Mouse (Mus musculus) liver, embryonic 12.5 days (tissue): ENCODE measurements at regions not wholly inside any gene's neighbourhood (a gene's known extent, or its start where the extent isn't known, plus 50 kb on each side); places are given as distances from the start of the nearest gene placed in this dataset.

Experiments used
- ATAC-seq: fragments of 200-750 bp; cut with Nextera tagmentation; 2 replicates; pipeline ENCODE4 v1.8.0; 2017; ENCODE audit warnings: moderate number of reproducible peaks, mild to moderate bottlenecking, moderate library complexity
- H3K27ac ChIP-seq: fragments of 300-500 bp; sonication (generic); 2 replicates; pipeline ENCODE4 v1.5.1; 2016; ENCODE audit warnings: mild to moderate bottlenecking
- H3K27me3 ChIP-seq: fragments of 300-500 bp; sonication (generic); replicated peaks from 2 replicates; pipeline ENCODE4 v1.6.1; 2016; ENCODE audit warnings: mild to moderate bottlenecking, moderate library complexity
- H3K36me3 ChIP-seq: fragments of 300-500 bp; sonication (generic); 2 replicates; pipeline ENCODE4 v1.6.1; 2016; ENCODE audit warnings: mild to moderate bottlenecking, moderate library complexity
- H3K4me1 ChIP-seq: fragments of 300-500 bp; sonication (generic); 2 replicates; pipeline ENCODE4 v1.6.1; 2016
- H3K4me2 ChIP-seq: fragments of 300-500 bp; sonication (generic); 2 replicates; pipeline ENCODE4 v1.6.1; 2016; ENCODE audit warnings: mild to moderate bottlenecking, moderate library complexity
- H3K4me3 ChIP-seq: fragments of 300-500 bp; sonication (generic); 2 replicates; pipeline ENCODE4 v1.5.1; 2016; ENCODE audit warnings: mild to moderate bottlenecking, moderate library complexity
- H3K9ac ChIP-seq: fragments of 300-500 bp; sonication (generic); 2 replicates; pipeline ENCODE4 v1.6.1; 2016; ENCODE audit warnings: mild to moderate bottlenecking, moderate library complexity
- H3K9me3 ChIP-seq: fragments of 300-500 bp; sonication (generic); replicated peaks from 2 replicates; pipeline ENCODE4 v1.6.1; 2016; ENCODE audit warnings: mild to moderate bottlenecking, moderate library complexity
- WGBS: fragments of 180-500 bp; shearing (Covaris S2); methylation state at CpG from one replicate; pipeline ENCODE4 v1.1.7; 2016; ENCODE audit not compliant: insufficient replicate concordance; 5-methylcytosine and 5-hydroxymethylcytosine counted together

DNA sequence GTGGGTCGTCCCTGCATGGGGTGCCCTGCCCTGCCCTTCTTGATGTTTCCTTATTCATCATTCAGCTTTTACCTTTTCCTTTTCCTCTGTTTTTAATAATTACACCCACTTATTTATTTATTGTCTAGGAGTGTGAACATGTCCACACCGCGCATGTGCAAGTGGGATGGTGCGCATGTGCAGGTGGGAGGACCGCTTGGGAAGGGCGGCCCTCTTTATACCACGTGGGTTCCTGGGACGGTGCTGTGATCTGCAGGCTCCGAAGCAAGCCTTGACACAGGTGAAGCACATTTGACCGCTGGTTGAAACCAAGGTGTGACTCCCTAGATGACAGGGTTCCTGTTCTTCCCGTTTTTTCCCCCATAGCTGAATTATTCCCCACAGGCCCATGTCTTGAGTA, 60.0 kb downstream of the Syf2 start:
- 80% methylated on average over 11 of the region's 11 CpGs for WGBS
- no peak overlapping the region for H3K27ac ChIP-seq
- no peak overlapping the region for H3K4me2 ChIP-seq
- no peaks in the 10 kb centered on the region for H3K4me1 ChIP-seq
- no peak overlapping the region for H3K4me3 ChIP-seq
- H3K36me3 ChIP-seq: no peaks in the 10 kb centered on the region
- no peak overlapping the region for H3K9ac ChIP-seq
- H3K9me3 ChIP-seq: no peaks in the 10 kb centered on the region
- peaks cover 53% of the 10 kb centered on the region for H3K27me3 ChIP-seq
- ATAC-seq: no peak

DNA sequence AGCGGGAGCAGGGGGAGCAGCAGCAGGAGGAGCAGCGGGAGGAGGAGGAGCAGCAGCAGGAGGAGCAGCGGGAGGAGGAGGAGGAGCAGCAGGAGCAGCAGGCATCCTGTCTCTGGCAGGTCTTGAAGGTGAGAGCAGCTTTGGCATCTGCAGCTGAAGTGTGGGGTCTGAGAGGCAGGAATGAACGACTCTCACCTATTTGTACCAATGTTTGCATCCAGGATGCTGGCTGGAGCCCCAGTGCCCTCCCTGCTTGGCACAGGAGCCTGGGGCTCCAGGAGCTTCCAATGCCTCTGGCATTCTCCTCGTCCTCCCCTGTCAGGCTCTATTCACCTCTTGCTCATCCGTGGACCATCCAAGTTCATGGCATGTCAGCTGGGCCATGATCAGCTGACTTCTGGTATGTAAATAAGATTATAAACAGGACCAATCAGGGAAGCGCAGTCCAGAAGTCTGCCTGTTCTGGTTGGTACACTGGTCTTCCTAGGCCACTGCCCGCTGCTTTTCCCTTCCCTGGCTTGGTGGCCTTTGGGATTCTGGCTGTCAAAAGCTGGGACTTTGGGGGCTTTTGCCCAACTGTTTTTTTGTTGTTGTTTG, 62.9 kb downstream of the Syf2 start:
- no peaks in the 10 kb centered on the region for H3K9me3 ChIP-seq
- no peak overlapping the region for H3K9ac ChIP-seq
- no peak overlapping the region for H3K27ac ChIP-seq
- H3K4me2 ChIP-seq: no peak overlapping the region
- peaks cover 46% of the 10 kb centered on the region for H3K27me3 ChIP-seq
- no peak overlapping the region for H3K4me3 ChIP-seq
- ATAC-seq: no peak
- 47% methylated on average over 8 of the region's 8 CpGs for WGBS
- H3K4me1 ChIP-seq: peaks cover 6% of the 10 kb centered on the region; the same call in 1 of the 2 replicates
- no peaks in the 10 kb centered on the region for H3K36me3 ChIP-seq

DNA sequence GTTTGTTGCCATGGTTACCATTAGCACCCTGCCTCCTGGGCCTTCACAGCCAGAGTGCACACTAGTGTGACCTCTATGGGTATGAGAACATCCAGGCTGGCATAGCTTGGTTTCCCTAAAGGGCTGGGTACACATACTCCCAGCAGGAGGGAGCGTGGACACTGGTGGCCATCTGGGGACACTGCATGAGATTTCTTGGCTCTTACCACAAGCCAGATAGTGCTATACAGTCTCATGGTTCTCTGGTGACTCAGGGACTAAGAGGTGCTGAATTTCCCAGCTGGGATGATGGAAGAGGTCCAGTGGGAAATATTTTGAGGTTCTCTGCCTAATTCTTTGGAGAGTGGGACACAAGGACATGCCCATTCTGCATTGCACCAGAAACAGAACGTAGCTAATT, 63.5 kb downstream of the Syf2 start:
- no peak overlapping the region for H3K4me3 ChIP-seq
- no peak overlapping the region for H3K9ac ChIP-seq
- H3K27ac ChIP-seq: no peak overlapping the region
- H3K9me3 ChIP-seq: no peaks in the 10 kb centered on the region
- 71% methylated on average over 2 of the region's 2 CpGs for WGBS
- no peak for ATAC-seq
- H3K27me3 ChIP-seq: peaks cover 42% of the 10 kb centered on the region
- H3K4me1 ChIP-seq: peaks cover 6% of the 10 kb centered on the region; the same call in 1 of the 2 replicates
- no peak overlapping the region for H3K4me2 ChIP-seq
- H3K36me3 ChIP-seq: no peaks in the 10 kb centered on the region

DNA sequence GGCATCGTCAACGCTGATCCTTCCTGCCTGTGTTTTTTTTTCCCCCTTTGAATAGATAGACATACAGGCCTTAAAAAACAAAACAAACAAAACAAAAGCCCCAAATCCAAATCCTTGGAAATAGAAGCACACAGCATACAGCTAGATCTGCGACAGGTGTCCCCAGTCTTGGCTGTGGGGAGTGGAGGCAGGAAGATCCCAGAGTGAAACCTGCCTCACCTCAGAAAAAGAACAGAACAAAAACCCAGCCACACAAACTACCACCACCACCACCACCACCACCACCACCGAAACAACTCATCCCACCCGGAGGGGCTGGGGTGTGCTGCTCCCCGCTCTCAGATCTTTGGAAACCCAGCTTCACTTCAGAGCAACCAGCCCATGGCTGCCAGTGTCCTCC, 64.0 kb downstream of the Syf2 start:
- H3K4me2 ChIP-seq: no peak overlapping the region
- no peaks in the 10 kb centered on the region for H3K36me3 ChIP-seq
- H3K9ac ChIP-seq: no peak overlapping the region
- ATAC-seq: no peak
- H3K27ac ChIP-seq: no peak overlapping the region
- H3K27me3 ChIP-seq: peaks cover 39% of the 10 kb centered on the region
- 76% methylated on average over 6 of the region's 6 CpGs for WGBS
- no peak overlapping the region for H3K4me3 ChIP-seq
- H3K4me1 ChIP-seq: peaks cover 6% of the 10 kb centered on the region; the same call in 1 of the 2 replicates
- no peaks in the 10 kb centered on the region for H3K9me3 ChIP-seq

DNA sequence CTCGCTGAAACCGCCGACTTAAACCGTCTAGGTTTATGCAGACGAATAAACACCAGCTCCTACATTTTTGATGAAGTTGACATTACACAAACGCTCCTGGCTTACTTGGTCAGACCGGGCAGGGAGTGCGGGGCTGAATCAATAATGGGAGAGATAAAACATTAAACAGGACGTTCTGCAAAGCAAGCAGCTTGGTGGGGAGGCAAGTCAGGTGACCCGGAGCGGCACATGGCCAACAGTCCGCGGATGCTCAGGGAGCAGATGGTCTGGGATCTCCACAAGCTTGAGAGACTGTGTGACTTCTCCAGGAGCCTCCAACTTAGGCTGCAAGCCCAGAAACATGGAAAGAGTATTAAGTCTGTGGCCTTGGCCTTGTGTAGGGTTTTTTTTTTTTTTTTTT, 64.4 kb downstream of the Syf2 start:
- no peaks in the 10 kb centered on the region for H3K36me3 ChIP-seq
- H3K27me3 ChIP-seq: peaks cover 43% of the 10 kb centered on the region
- H3K9me3 ChIP-seq: no peaks in the 10 kb centered on the region
- peaks cover 6% of the 10 kb centered on the region; the same call in 1 of the 2 replicates for H3K4me1 ChIP-seq
- 53% methylated on average over 13 of the region's 13 CpGs for WGBS
- H3K4me3 ChIP-seq: no peak overlapping the region
- H3K4me2 ChIP-seq: no peak overlapping the region
- no peak overlapping the region for H3K9ac ChIP-seq
- H3K27ac ChIP-seq: no peak overlapping the region
- ATAC-seq: no peak

DNA sequence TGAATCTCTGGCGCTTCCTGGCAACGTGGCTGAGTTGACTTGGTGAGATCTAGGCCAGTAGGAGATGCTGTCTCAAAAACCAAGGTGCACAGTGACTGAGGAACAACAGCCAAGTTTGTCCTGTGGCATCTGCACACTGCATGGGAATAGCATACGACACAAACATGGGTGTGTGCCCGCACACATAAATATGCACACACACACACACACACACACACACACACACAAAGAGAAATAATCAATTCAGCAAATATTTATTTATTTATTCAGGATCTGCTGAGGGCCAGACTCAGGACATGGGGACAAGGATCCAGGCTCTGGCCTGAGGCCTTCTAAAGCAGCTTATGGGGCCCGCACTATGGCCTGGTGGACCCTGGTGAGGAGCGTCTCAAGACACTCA, 65.4 kb downstream of the Syf2 start:
- no peak for ATAC-seq
- 77% methylated on average over 6 of the region's 6 CpGs for WGBS

DNA sequence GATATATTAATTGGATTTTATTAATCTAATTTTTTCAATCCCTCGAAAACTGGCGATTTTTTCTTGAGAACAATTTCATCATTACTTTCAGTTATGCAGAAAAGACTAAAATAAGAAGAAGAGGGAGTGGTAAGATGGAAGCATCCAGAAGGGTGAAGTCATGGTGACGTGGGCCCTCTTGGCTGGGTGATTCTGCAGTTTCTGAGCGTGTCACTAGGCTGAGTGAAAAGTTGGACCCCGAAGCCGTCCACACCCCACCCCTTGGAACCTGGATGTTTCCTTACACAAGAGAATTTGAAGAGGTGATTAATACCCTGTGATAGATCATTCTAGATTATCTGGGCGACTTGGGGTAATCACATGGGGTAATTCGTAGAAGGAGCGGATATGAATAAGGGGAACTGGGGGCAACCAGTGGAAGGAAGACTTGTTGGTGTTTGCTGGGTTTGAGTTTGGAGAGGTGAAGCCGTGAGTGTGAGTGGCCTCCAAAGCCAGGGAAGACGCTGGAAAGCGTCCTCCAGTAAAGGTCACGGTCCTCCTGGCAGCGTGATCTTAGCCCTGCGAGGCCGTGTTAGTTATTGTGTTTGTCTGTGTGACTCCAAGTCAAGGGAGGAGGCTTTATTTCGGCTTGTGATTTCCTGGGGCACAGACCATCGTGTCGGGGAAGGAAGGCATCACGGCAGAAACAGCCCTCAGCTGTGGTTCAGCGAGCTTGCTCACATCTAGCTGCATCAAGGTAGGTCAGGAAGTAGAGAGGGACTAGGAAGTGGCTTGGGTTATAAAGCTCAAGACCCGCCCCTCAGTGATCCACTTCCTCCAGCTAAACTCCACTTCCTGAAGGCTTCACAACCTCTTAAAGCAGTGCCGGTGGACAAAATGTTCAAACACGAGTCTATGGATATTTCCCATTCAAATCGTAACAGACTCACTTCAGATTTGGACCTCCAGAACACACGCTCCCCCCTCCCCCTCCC, 67.0 kb downstream of the Syf2 start:
- H3K9ac ChIP-seq: no peak overlapping the region
- no peak overlapping the region for H3K27ac ChIP-seq
- H3K27me3 ChIP-seq: peaks cover 36% of the 10 kb centered on the region
- ATAC-seq: no peak
- peaks cover 13% of the 10 kb centered on the region; the same call in 1 of the 2 replicates for H3K4me1 ChIP-seq
- H3K4me3 ChIP-seq: no peak overlapping the region
- no peaks in the 10 kb centered on the region for H3K36me3 ChIP-seq
- no peak overlapping the region for H3K4me2 ChIP-seq
- 72% methylated on average over 26 of the region's 26 CpGs for WGBS
- no peaks in the 10 kb centered on the region for H3K9me3 ChIP-seq

More for the DNA sequence above, 65.4 kb downstream of the Syf2 start:
- no peak overlapping the region for H3K4me2 ChIP-seq
- no peak overlapping the region for H3K9ac ChIP-seq
- H3K27ac ChIP-seq: no peak overlapping the region
- no peaks in the 10 kb centered on the region for H3K9me3 ChIP-seq
- H3K4me1 ChIP-seq: peaks cover 6% of the 10 kb centered on the region; the same call in 1 of the 2 replicates
- no peak overlapping the region for H3K4me3 ChIP-seq
- peaks cover 49% of the 10 kb centered on the region for H3K27me3 ChIP-seq
- no peaks in the 10 kb centered on the region for H3K36me3 ChIP-seq

DNA sequence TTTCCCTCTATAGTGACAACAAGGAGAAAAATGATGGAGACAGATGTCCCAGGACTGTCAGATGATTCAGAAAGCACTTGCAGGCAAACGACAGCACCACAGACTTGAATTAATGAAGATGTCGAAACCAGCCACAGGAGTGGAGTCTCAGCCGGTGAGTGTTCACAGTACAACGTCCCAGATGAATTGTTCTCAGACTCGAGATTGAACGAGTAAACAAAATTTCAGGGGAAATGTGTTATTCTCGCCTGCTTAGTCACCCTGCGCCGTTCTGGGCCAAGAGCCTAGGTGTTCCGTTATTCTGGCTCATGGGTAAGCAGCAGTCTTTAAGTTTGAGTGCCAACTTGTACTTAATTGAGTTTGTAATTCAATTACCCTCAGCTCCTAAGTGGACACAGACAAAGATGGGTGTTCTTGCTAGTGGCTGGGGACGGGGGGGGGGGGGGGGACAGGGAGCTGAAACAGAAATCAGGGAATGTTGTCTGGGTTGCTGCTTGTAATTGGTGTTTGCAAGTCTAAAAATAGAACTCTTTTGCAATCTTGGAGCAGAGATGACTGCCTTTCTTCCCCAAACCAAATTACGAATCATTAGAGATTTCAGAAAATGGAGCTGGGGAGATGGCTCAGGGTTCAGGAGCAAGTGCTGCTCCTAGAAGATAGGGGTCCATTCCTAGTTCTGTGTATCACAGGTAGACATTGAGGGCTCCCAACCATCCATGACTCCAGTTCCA, 68.4 kb downstream of the Syf2 start:
- Histone ChIP-seq H3K4me2 (no peak overlapping the region), H3K4me3 (no peak overlapping the region), H3K9ac (no peak overlapping the region), H3K9me3 (no peaks in the 10 kb centered on the region), H3K27ac (no peak overlapping the region), H3K27me3 (peaks cover 22% of the 10 kb centered on the region), H3K4me1 (peaks cover 19% of the 10 kb centered on the region; the same call in 1 of the 2 replicates), H3K36me3 (no peaks in the 10 kb centered on the region)
- WGBS: 63% methylated on average over 12 of the region's 12 CpGs
- no peak for ATAC-seq

DNA sequence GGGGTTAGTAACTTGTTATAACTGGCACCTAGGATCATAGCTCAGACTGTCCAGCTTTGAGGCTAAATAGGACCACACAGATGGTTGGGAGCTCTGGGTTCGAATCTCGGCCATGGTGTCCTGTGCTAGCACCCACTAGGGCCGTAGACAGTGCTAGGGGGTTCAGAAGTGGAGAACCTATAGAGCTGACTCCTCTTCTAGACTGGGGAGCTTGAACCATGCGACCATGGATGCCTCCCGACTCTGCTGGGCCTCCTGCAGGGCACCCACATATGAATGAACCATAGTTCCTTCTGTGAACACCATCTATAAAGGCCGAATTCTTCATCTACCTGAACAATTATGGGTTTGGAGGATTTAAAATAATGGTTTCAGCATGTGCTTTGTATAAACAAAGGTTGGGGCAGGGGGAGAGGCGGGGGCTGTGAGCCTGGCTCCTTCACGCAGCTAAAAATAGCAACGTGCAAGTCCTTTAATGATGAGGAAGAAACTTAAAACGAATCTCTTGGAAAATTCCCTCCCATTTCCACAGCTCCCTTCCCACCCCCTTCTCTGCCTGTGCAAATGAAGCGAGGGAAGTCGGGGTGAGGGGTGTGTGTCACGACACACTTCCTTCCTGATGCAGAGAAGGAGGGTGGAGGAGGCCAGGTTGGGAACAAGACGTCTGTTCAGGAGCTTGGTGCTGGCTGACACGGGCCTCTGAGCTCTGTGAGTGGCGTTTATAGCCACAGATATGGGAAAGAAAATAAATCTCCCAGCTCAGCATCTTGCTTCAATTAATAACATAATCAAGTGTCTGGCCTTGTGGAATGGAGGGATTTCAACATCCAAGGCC, 71.6 kb downstream of the Syf2 start:
- ATAC-seq: no peak
- WGBS: 36% methylated on average over 16 of the region's 16 CpGs
- Histone ChIP-seq H3K4me3 (no peak overlapping the region), H3K4me2 (no peak overlapping the region), H3K36me3 (no peaks in the 10 kb centered on the region), H3K9me3 (no peaks in the 10 kb centered on the region), H3K27me3 (peaks cover 17% of the 10 kb centered on the region), H3K9ac (no peak overlapping the region), H3K4me1 (peaks cover 19% of the 10 kb centered on the region; the same call in 1 of the 2 replicates), H3K27ac (no peak overlapping the region)

DNA sequence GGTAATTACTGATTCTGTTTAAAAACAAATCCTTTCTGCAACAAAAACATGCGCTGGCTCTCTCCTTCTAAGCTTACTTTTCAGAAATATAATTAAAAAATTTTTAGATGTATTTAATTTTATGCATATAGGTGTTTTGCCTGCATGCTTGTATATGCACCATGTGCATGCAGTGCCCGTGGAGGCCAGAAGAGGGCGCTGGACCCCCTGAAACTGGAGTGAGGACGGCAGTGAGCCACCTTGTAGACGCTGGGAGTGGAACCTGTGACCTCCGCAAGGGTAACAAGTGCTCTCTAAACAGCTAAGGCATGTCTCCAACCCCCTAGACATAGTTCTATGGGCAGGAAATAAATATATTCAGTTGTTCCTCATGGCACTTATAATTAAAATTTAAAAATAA, 80.7 kb downstream of the Syf2 start:
- Histone ChIP-seq H3K4me1 (no peaks in the 10 kb centered on the region), H3K36me3 (no peaks in the 10 kb centered on the region), H3K9me3 (peaks cover 7% of the 10 kb centered on the region; the same call in 1 of the 2 replicates), H3K27ac (no peak overlapping the region), H3K4me3 (no peak overlapping the region), H3K4me2 (no peak overlapping the region), H3K27me3 (peaks cover 53% of the 10 kb centered on the region), H3K9ac (no peak overlapping the region)
- ATAC-seq: no peak
- WGBS: 67% methylated on average over 6 of the region's 6 CpGs

DNA sequence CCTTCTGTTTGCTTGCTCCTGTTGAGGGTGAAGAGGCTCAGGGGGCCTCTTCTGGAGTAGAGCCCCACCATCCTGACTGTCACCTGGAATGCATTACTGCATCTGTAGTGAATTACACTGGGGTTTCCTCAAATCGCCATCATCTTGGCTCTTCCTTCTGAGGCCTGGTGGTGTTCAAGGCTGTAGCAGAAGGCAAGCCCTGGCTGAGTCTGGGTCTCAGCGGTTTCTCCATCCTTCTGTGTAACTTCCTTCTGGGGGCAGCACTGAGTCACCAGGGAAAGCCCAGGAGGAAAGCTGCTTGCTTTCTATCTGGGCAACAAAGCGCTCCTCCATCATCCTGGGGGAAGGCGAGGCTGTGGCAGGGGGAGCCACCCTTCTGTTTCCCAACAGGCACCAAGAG, 82.2 kb downstream of the Syf2 start:
- H3K9me3 ChIP-seq: peaks cover 7% of the 10 kb centered on the region; the same call in 1 of the 2 replicates
- H3K27me3 ChIP-seq: peaks cover 65% of the 10 kb centered on the region
- no peak overlapping the region for H3K4me2 ChIP-seq
- 64% methylated on average over 4 of the region's 4 CpGs for WGBS
- no peak overlapping the region for H3K4me3 ChIP-seq
- no peak for ATAC-seq
- no peaks in the 10 kb centered on the region for H3K4me1 ChIP-seq
- no peaks in the 10 kb centered on the region for H3K36me3 ChIP-seq
- no peak overlapping the region for H3K27ac ChIP-seq
- no peak overlapping the region for H3K9ac ChIP-seq
